Mouse (Mus musculus): ENCODE measurements around the gene Ccser2.
A peak's percentile ranks its signal among the peaks of the same experiment; 100 is the strongest.

Gene Ccser2

GRCm38 (mm10) chr14:36937941-36938340 is 30.6 kb downstream of the Ccser2 start:
- no peak for DNase-seq (ENCODE audit: low spot score in 2 of 2)

GRCm38 (mm10) chr14:36937080-36937878 is 31.3 kb downstream of the Ccser2 start:
- peak in 1 of 2 experiments; percentile 14 for DNase-seq (ENCODE audit: low spot score in 2 of 2)

- DNase-seq (ENCODE audit: low spot score in 2 of 2): no peak
These were observed 35.8 kb downstream of the Ccser2 start for GRCm38 (mm10) chr14:36932638-36933382.

- DNase-seq (ENCODE audit: low spot score in 2 of 2): no peak
These were observed 36.5 kb downstream of the Ccser2 start for GRCm38 (mm10) chr14:36932038-36932437.

GRCm38 (mm10) chr14:36923383-36923782 is 45.2 kb downstream of the Ccser2 start:
- DNase-seq (ENCODE audit: low spot score in 2 of 2): no peak

- no peak for DNase-seq (ENCODE audit: low spot score in 2 of 2)
These were observed 47.1 kb downstream of the Ccser2 start for GRCm38 (mm10) chr14:36921346-36922049.

GRCm38 (mm10) chr14:36919886-36920285 is 48.7 kb downstream of the Ccser2 start:
- no peak for DNase-seq (ENCODE audit: low spot score in 2 of 2)

- DNase-seq (ENCODE audit: low spot score in 2 of 2): no peak
These were observed 49.4 kb downstream of the Ccser2 start for GRCm38 (mm10) chr14:36919146-36919545.

- no peak for DNase-seq (ENCODE audit: low spot score in 2 of 2)
These were observed 53.4 kb downstream of the Ccser2 start for GRCm38 (mm10) chr14:36915203-36915602.

- no peak for DNase-seq (ENCODE audit: low spot score in 2 of 2)
These were observed 54.0 kb downstream of the Ccser2 start for GRCm38 (mm10) chr14:36914473-36915005.

GRCm38 (mm10) chr14:36911738-36912137 is 56.8 kb downstream of the Ccser2 start:
- DNase-seq (ENCODE audit: low spot score in 2 of 2): no peak

- no peak for DNase-seq (ENCODE audit: low spot score in 2 of 2)
These were observed 62.6 kb downstream of the Ccser2 start for GRCm38 (mm10) chr14:36905809-36906522.

- DNase-seq (ENCODE audit: low spot score in 2 of 2): no peak
These were observed 64.4 kb downstream of the Ccser2 start for GRCm38 (mm10) chr14:36904206-36904605.

GRCm38 (mm10) chr14:36900883-36901282 is 67.7 kb downstream of the Ccser2 start:
- no peak for DNase-seq (ENCODE audit: low spot score in 2 of 2)

- DNase-seq (ENCODE audit: low spot score in 2 of 2): no peak
These were observed 73.9 kb downstream of the Ccser2 start for GRCm38 (mm10) chr14:36894701-36895100.

- no peak for DNase-seq (ENCODE audit: low spot score in 2 of 2)
These were observed 75.7 kb downstream of the Ccser2 start for GRCm38 (mm10) chr14:36892762-36893358.

- DNase-seq (ENCODE audit: low spot score in 2 of 2): no peak
These were observed 78.4 kb downstream of the Ccser2 start for GRCm38 (mm10) chr14:36890130-36890529.

- no peak for DNase-seq (ENCODE audit: low spot score in 2 of 2)
These were observed 82.9 kb downstream of the Ccser2 start for GRCm38 (mm10) chr14:36885680-36886079.

- DNase-seq (ENCODE audit: low spot score in 2 of 2): no peak
These were observed 83.5 kb downstream of the Ccser2 start for GRCm38 (mm10) chr14:36885117-36885516.

GRCm38 (mm10) chr14:36883576-36883975 is 85.0 kb downstream of the Ccser2 start:
- DNase-seq (ENCODE audit: low spot score in 2 of 2): no peak

GRCm38 (mm10) chr14:36870257-36870656 is 98.3 kb downstream of the Ccser2 start:
- no peak for DNase-seq (ENCODE audit: low spot score in 2 of 2)

All from spleen, postnatal 4 days (tissue).